Mouse (Mus musculus) stomach, postnatal 0 days (tissue): ENCODE results near the gene Vmn1r85.

Source experiments
- CTCF ChIP-seq: IDR thresholded peaks from 2 replicates; pipeline ENCODE4 v1.5.1; 2016; ENCODE audit warnings: antibody characterized with exemption, low read depth, mild to moderate bottlenecking, moderate library complexity
- EP300 ChIP-seq: optimal IDR thresholded peaks from 2 replicates; pipeline ENCODE3; 2016; ENCODE audit warnings: antibody characterized with exemption

DNA sequence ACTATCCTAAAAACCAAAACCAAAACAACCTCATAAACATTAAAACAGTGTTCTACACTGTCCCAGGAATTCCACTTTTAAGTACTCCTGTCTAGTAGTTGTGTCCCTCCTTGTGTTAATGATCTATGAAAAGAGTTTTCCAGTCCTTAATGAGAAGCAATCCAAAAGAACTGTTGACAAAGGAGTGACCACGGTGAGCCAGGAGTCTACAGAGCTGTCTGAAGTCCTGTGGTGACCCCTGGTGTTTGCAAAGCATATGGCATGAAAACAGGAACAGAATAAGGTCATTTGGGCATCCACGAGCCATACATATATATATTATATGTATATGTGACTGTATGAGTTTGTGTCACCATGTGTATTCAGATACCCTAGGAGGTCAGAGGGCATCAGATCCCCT, 48.9 kb downstream of the Vmn1r85 start:
- TF ChIP-seq CTCF, result peak; percentile 94
- no peak for TF ChIP-seq EP300
